Mouse (Mus musculus): ENCODE data around the gene Crocc2. TPM values are rescaled to one million over a fixed set of nuclear protein-coding genes. Genes with fewer than 3 reads are reported as not detected.

Crocc2 gene
- total and polyA plus RNA-seq, 3 experiments, result not detected

DNA sequence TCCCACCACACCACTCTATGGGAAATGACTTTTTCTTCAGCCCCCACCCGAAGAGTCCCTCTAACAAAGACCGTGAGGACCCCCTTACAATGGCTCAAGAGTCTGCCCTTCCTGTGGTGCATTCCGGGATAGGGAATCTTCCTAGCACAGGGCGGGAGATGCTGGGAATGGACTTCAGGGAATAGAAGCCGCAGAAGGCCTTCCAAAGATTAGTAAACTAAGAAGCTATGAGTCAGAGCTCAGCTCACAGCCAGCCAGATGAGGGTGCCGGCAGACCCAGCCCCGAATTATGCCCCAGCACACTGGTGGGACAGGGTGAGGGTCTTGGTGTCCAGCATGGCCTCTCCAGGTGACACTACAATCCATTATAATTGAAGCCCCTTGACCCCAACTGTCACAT lies 13.8 kb downstream of the Crocc2 start:
- in situ Hi-C loops (cut with MboI; ENCODE audit: low pct_ligation_motif_present, low pct_unique_long_range_greater_than_20kb, low sequenced_read_pairs), result loop anchor here (25.0 kb wide), 1 partner anchor 530 kb away; no protein-coding TSS in a partner anchor
- dilution Hi-C loops (cut with MboI; ENCODE audit: extremely low pct_ligation_motif_present, extremely low pct_unique_long_range_greater_than_20kb, low sequenced_read_pairs), result no loop called here

DNA sequence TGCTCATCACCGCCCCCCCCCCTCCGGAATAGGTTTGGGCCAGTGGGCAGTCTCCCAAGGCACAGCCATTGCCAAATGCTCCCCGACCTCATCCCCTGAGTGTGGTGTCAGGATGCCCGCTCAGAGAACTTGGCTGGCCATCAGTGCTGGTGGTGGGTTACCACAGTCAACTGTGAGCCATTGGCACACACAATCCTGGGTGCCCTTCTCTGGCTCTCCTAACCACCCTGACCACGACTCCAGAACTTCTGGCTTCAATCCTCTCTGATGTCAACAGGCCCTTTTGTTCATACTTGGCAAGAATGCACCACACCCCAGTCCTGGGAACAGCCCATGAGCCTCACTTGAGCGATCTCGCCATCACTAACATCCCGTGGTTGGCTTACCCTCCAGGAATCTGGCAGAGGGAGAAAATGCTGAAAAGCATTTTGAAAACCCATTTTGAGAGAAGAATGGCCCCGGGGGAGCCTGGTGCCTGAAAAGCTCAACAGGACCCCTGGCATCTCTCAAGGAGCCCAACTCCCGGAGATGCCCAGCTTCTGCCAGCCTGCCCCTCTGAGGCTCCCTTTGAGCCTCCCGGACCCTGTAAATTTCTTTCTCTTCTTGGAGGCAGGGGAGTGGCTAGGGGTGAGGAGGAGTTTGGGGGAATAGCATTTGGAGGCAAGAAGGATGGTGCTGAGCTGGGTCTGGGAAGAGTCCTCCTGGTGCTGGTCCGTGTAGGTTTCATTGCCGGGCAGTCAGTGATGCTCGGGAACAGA lies 15.7 kb downstream of the Crocc2 start:
- H3K4me2 ChIP-seq (ENCODE audit: insufficient read depth, low read depth, poor library complexity, severe bottlenecking), result no peak overlapping the region
- H3K79me2 ChIP-seq (replicated peaks; ENCODE audit: control insufficient read depth, extremely low read depth, insufficient read depth, poor library complexity, severe bottlenecking), result no peaks in the 10 kb centered on the region
- H3K36me3 ChIP-seq (replicated peaks in 1 of 2; ENCODE audit: control insufficient read depth in 1 of 2, insufficient read depth in 1 of 2, low read length in 1 of 2), result no peaks in the 10 kb centered on the region
- H3K27me3 ChIP-seq (replicated peaks), result peaks cover 98% of the 10 kb centered on the region
- in situ Hi-C loops (cut with MboI; ENCODE audit: low pct_ligation_motif_present, low pct_unique_long_range_greater_than_20kb, low sequenced_read_pairs) (loop anchor here (25.0 kb wide), 1 partner anchor 528 kb away; no protein-coding TSS in a partner anchor), dilution Hi-C loops (cut with MboI; ENCODE audit: extremely low pct_ligation_motif_present, extremely low pct_unique_long_range_greater_than_20kb, low sequenced_read_pairs) (no loop called here)
- H3K9me3 ChIP-seq (replicated peaks; ENCODE audit: low read length), result no peaks in the 10 kb centered on the region
- H3K27ac ChIP-seq (ENCODE audit: insufficient read depth, low read depth), result no peak overlapping the region
- no peaks in the 10 kb centered on the region for H3K4me1 ChIP-seq (ENCODE audit: control insufficient read depth in 1 of 2, insufficient read depth in 2 of 2)
- TF ChIP-seq MAFK (IDR thresholded peaks at IDR 0.05; ENCODE audit: insufficient replicate concordance, low read length) (no peak), MXI1 (IDR thresholded peaks at IDR 0.05; ENCODE audit: low read depth, low read length) (no peak), MAZ (IDR thresholded peaks at IDR 0.05; ENCODE audit: low read depth, low read length) (no peak), UBTF (IDR thresholded peaks at IDR 0.05; ENCODE audit: low read depth, low read length) (no peak), MYC (IDR thresholded peaks at IDR 0.05; ENCODE audit: low read depth, low read length) (no peak), JUN (IDR thresholded peaks at IDR 0.05; ENCODE audit: insufficient read depth, low read depth, low read length) (no peak), ETS1 (conservative IDR thresholded peaks at IDR 0.05; ENCODE audit: low read depth, low read length) (no peak), BHLHE40 (IDR thresholded peaks at IDR 0.05; ENCODE audit: low read depth, low read length) (no peak), RCOR1 (conservative IDR thresholded peaks at IDR 0.05; ENCODE audit: low read depth, low read length) (no peak), MEF2A (IDR thresholded peaks at IDR 0.05; ENCODE audit: borderline replicate concordance, low read depth, low read length) (no peak)
- no peak overlapping the region for H3K4me3 ChIP-seq (replicated peaks in 1 of 3; ENCODE audit: low read depth in 2 of 3, low read length in 2 of 3, poor library complexity in 1 of 3)
- no peak for DNase-seq (ENCODE audit: extremely low read depth)
- no peak overlapping the region for H3K9ac ChIP-seq (ENCODE audit: insufficient read depth, low read depth)

More for the DNA sequence above, 13.8 kb downstream of the Crocc2 start:
- H3K27me3 ChIP-seq (replicated peaks), result peaks cover 98% of the 10 kb centered on the region
- no peak for DNase-seq (ENCODE audit: extremely low read depth)
- H3K9me3 ChIP-seq (replicated peaks; ENCODE audit: low read length), result no peaks in the 10 kb centered on the region
- H3K4me3 ChIP-seq (replicated peaks in 1 of 3; ENCODE audit: low read depth in 2 of 3, low read length in 2 of 3, poor library complexity in 1 of 3), result no peak overlapping the region
- no peaks in the 10 kb centered on the region for H3K4me1 ChIP-seq (ENCODE audit: control insufficient read depth in 1 of 2, insufficient read depth in 2 of 2)
- no peak overlapping the region for H3K27ac ChIP-seq (ENCODE audit: insufficient read depth, low read depth)
- H3K36me3 ChIP-seq (replicated peaks in 1 of 2; ENCODE audit: control insufficient read depth in 1 of 2, insufficient read depth in 1 of 2, low read length in 1 of 2), result no peaks in the 10 kb centered on the region
- no peak for TF ChIP-seq UBTF (IDR thresholded peaks at IDR 0.05; ENCODE audit: low read depth, low read length)
- TF ChIP-seq POLR2AphosphoS2 (IDR thresholded peaks at IDR 0.05; ENCODE audit: low read depth, low read length), result no peak
- TF ChIP-seq RCOR1 (conservative IDR thresholded peaks at IDR 0.05; ENCODE audit: low read depth, low read length), result no peak
- no peak for TF ChIP-seq NRF1 (IDR thresholded peaks at IDR 0.05; ENCODE audit: low read depth, low read length)
- TF ChIP-seq EP300 (IDR thresholded peaks at IDR 0.05; ENCODE audit: low read length), result no peak
- TF ChIP-seq ETS1 (conservative IDR thresholded peaks at IDR 0.05; ENCODE audit: low read depth, low read length), result no peak
- no peak for TF ChIP-seq E2F4 (IDR thresholded peaks at IDR 0.05; ENCODE audit: insufficient replicate concordance, low read depth, low read length)
- no peak for TF ChIP-seq TCF12 (IDR thresholded peaks at IDR 0.05; ENCODE audit: low read depth, low read length)
- no peak for TF ChIP-seq MAFK (IDR thresholded peaks at IDR 0.05; ENCODE audit: insufficient replicate concordance, low read length)
- TF ChIP-seq PAX5 (IDR thresholded peaks at IDR 0.05; ENCODE audit: low read length), result no peak
- no peak overlapping the region for H3K9ac ChIP-seq (ENCODE audit: insufficient read depth, low read depth)
- H3K79me2 ChIP-seq (replicated peaks; ENCODE audit: control insufficient read depth, extremely low read depth, insufficient read depth, poor library complexity, severe bottlenecking), result no peaks in the 10 kb centered on the region
- H3K4me2 ChIP-seq (ENCODE audit: insufficient read depth, low read depth, poor library complexity, severe bottlenecking), result no peak overlapping the region
